Mouse (Mus musculus): ENCODE data around the gene Notch2. TPM values are rescaled to one million over a fixed set of nuclear protein-coding genes. Genes with fewer than 3 reads are reported as not detected.

The Notch2 gene
- polyA plus RNA-seq, 1 experiment: 6.6 TPM

- no peaks in the 10 kb centered on the region for H3K36me3 ChIP-seq (ENCODE audit: control insufficient read depth, insufficient read depth, low read length)
- no peak overlapping the region for H3K4me3 ChIP-seq (ENCODE audit: low read depth, low read length)
- H3K27me3 ChIP-seq (ENCODE audit: control insufficient read depth, insufficient read depth, low read length): no peaks in the 10 kb centered on the region
- no peak overlapping the region for H3K27ac ChIP-seq (ENCODE audit: insufficient read depth, low read depth, low read length)
- no peaks in the 10 kb centered on the region for H3K4me1 ChIP-seq (ENCODE audit: control insufficient read depth, insufficient read depth, insufficient read length, low read length)
- TF ChIP-seq POLR2A (IDR thresholded peaks at IDR 0.05; ENCODE audit: low read depth, low read length): no peak
- no peak for TF ChIP-seq CTCF (IDR thresholded peaks at IDR 0.05; ENCODE audit: extremely low read depth, insufficient read length, insufficient replicate concordance, low read depth, low read length)
- WGBS: 82% methylated on average over 5 of the region's 5 CpGs
Observed at GRCm38 (mm10) chr3:98006973-98007372, 6.4 kb upstream of the Notch2 start.

- 70% methylated on average over 6 of the region's 6 CpGs for WGBS
- H3K27ac ChIP-seq (ENCODE audit: insufficient read depth, low read depth, low read length): no peak overlapping the region
- TF ChIP-seq POLR2A (IDR thresholded peaks at IDR 0.05; ENCODE audit: low read depth, low read length) (no peak), CTCF (IDR thresholded peaks at IDR 0.05; ENCODE audit: extremely low read depth, insufficient read length, insufficient replicate concordance, low read depth, low read length) (no peak)
Observed at GRCm38 (mm10) chr3:98008143-98008542, 5.2 kb upstream of the Notch2 start.

GRCm38 (mm10) chr3:98009190-98009840, 4.0 kb upstream of the Notch2 start:
- Histone ChIP-seq H3K36me3 (ENCODE audit: control insufficient read depth, insufficient read depth, low read length) (no peaks in the 10 kb centered on the region), H3K27ac (ENCODE audit: insufficient read depth, low read depth, low read length) (no peak overlapping the region), H3K4me3 (ENCODE audit: low read depth, low read length) (no peak overlapping the region), H3K4me1 (ENCODE audit: control insufficient read depth, insufficient read depth, insufficient read length, low read length) (no peaks in the 10 kb centered on the region), H3K27me3 (ENCODE audit: control insufficient read depth, insufficient read depth, low read length) (no peaks in the 10 kb centered on the region)
- no peak for TF ChIP-seq POLR2A (IDR thresholded peaks at IDR 0.05; ENCODE audit: low read depth, low read length)
- no peak for TF ChIP-seq CTCF (IDR thresholded peaks at IDR 0.05; ENCODE audit: extremely low read depth, insufficient read length, insufficient replicate concordance, low read depth, low read length)
- WGBS: 86% methylated on average over 7 of the region's 7 CpGs

More at GRCm38 (mm10) chr3:98008143-98008542, 5.2 kb upstream of the Notch2 start:
- Histone ChIP-seq H3K4me1 (ENCODE audit: control insufficient read depth, insufficient read depth, insufficient read length, low read length) (no peaks in the 10 kb centered on the region), H3K36me3 (ENCODE audit: control insufficient read depth, insufficient read depth, low read length) (no peaks in the 10 kb centered on the region), H3K27me3 (ENCODE audit: control insufficient read depth, insufficient read depth, low read length) (no peaks in the 10 kb centered on the region), H3K4me3 (ENCODE audit: low read depth, low read length) (no peak overlapping the region)

- H3K27me3 ChIP-seq (ENCODE audit: control insufficient read depth, insufficient read depth, low read length): no peaks in the 10 kb centered on the region
- H3K27ac ChIP-seq (ENCODE audit: insufficient read depth, low read depth, low read length): no peak overlapping the region
- no peak for TF ChIP-seq POLR2A (IDR thresholded peaks at IDR 0.05; ENCODE audit: low read depth, low read length)
- TF ChIP-seq CTCF (IDR thresholded peaks at IDR 0.05; ENCODE audit: extremely low read depth, insufficient read length, insufficient replicate concordance, low read depth, low read length): no peak
- peaks cover 4% of the 10 kb centered on the region; the same call in 1 of the 2 replicates for H3K4me1 ChIP-seq (ENCODE audit: control insufficient read depth, insufficient read depth, insufficient read length, low read length)
- peak overlapping the region; percentile 87 for H3K4me3 ChIP-seq (ENCODE audit: low read depth, low read length)
- no peaks in the 10 kb centered on the region for H3K36me3 ChIP-seq (ENCODE audit: control insufficient read depth, insufficient read depth, low read length)
- WGBS: under 1% methylated on average over 18 of the region's 18 CpGs
Observed at GRCm38 (mm10) chr3:98013086-98013400, 284 bp upstream of the Notch2 start.

- 74% methylated on average over 14 of the region's 14 CpGs for WGBS
- Histone ChIP-seq H3K4me1 (ENCODE audit: control insufficient read depth, insufficient read depth, insufficient read length, low read length) (peaks cover 4% of the 10 kb centered on the region; the same call in 1 of the 2 replicates), H3K27me3 (ENCODE audit: control insufficient read depth, insufficient read depth, low read length) (no peaks in the 10 kb centered on the region), H3K27ac (ENCODE audit: insufficient read depth, low read depth, low read length) (no peak overlapping the region), H3K4me3 (ENCODE audit: low read depth, low read length) (no peak overlapping the region), H3K36me3 (ENCODE audit: control insufficient read depth, insufficient read depth, low read length) (no peaks in the 10 kb centered on the region)
- no peak for TF ChIP-seq CTCF (IDR thresholded peaks at IDR 0.05; ENCODE audit: extremely low read depth, insufficient read length, insufficient replicate concordance, low read depth, low read length)
- TF ChIP-seq POLR2A (IDR thresholded peaks at IDR 0.05; ENCODE audit: low read depth, low read length): no peak
Observed at GRCm38 (mm10) chr3:98015205-98016171, 2.2 kb downstream of the Notch2 start.

- Histone ChIP-seq H3K4me3 (ENCODE audit: low read depth, low read length) (no peak overlapping the region), H3K27me3 (ENCODE audit: control insufficient read depth, insufficient read depth, low read length) (no peaks in the 10 kb centered on the region), H3K36me3 (ENCODE audit: control insufficient read depth, insufficient read depth, low read length) (no peaks in the 10 kb centered on the region), H3K27ac (ENCODE audit: insufficient read depth, low read depth, low read length) (no peak overlapping the region), H3K4me1 (ENCODE audit: control insufficient read depth, insufficient read depth, insufficient read length, low read length) (peaks cover 4% of the 10 kb centered on the region; the same call in 1 of the 2 replicates)
- no peak for TF ChIP-seq CTCF (IDR thresholded peaks at IDR 0.05; ENCODE audit: extremely low read depth, insufficient read length, insufficient replicate concordance, low read depth, low read length)
- TF ChIP-seq POLR2A (IDR thresholded peaks at IDR 0.05; ENCODE audit: low read depth, low read length): no peak
- 45% methylated on average over 5 of the region's 5 CpGs for WGBS
Observed at GRCm38 (mm10) chr3:98016901-98017591, 3.7 kb downstream of the Notch2 start.
